ENCODE assay signal across 22 mouse cellular contexts in the genomic region with DNA sequence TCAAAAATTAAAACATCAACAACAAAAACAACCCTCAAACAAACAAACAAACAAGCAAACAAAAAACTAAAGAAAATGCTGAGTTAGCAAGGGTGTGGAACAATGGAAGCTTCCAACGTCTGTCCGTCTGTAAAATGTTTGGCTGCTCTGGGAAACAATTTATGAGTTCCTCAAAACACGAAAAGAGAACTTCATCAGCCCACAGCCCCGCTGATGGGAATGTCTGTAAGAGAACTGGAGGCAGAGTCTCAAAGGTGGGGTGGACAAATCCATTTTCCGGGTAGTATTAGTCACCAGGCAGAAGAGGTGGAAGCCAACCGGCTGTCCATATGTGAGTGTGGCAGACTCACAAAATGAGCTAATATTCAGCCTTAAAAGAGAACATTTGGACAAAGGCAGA. TPM values are rescaled to one million over a fixed set of nuclear protein-coding genes. Genes with fewer than 3 reads are reported as not detected.
DNase-seq lines count a peak whose midpoint lies in the region; ATAC-seq and TF ChIP-seq lines count a peak whose summit lies in the region.
"Had no signal": no experiment of that assay in that cellular context is flagged by ENCODE, and none has a peak within 500 bp of the region (broad histone marks: within the 10 kb centered on the region; RNA-seq: fewer than 3 reads in every experiment).

No protein-coding gene starts in this region.

- H3K9ac ChIP-seq in kidney, embryonic 16.5 days (replicated peaks; ENCODE audit: low read length): no peak overlapping the region
- H3K9ac ChIP-seq: embryonic facial prominence, embryonic 13.5 days; heart, embryonic 12.5 days; hindbrain, embryonic 15.5 days had no signal

- H3K4me1 ChIP-seq in lung, adult 2 months (ENCODE audit: control insufficient read depth, insufficient read depth, low read length): no peaks in the 10 kb centered on the region
- no peaks in the 10 kb centered on the region; the same call in 1 of the 2 replicates for H3K4me1 ChIP-seq in brown adipose tissue, adult 24 weeks (ENCODE audit: control insufficient read depth, insufficient read depth, insufficient read length, low read length)
- H3K4me1 ChIP-seq in kidney, embryonic 16.5 days (ENCODE audit: insufficient read depth, low read length): peaks cover 2% of the 10 kb centered on the region

- no peaks in the 10 kb centered on the region for H3K36me3 ChIP-seq in kidney, embryonic 16.5 days (ENCODE audit: insufficient read depth, low read length)
- H3K36me3 ChIP-seq: heart, embryonic 12.5 days had no signal

- no peak for TF ChIP-seq POLR2A in lung, adult 2 months (IDR thresholded peaks at IDR 0.05; ENCODE audit: borderline replicate concordance, extremely low read depth, low read depth, low read length)

- H3K4me3 ChIP-seq in lung, adult 2 months (replicated peaks; ENCODE audit: extremely low read depth, low read depth, low read length): no peak overlapping the region
- H3K4me3 ChIP-seq in brown adipose tissue, adult 24 weeks (ENCODE audit: insufficient read depth, low read depth, low read length): no peak overlapping the region
- H3K4me3 ChIP-seq in kidney, embryonic 16.5 days (ENCODE audit: low read length): no peak overlapping the region
- H3K4me3 ChIP-seq: embryonic facial prominence, embryonic 13.5 days; gastrocnemius, adult 2 months; heart, adult 2 months; heart, embryonic 12.5 days; hindbrain, embryonic 15.5 days had no signal

- TF ChIP-seq CTCF in lung, adult 2 months (IDR thresholded peaks at IDR 0.05; ENCODE audit: insufficient read depth, low read length): no peak

- WGBS in lung, adult 2 months: 74% methylated on average over 6 of the region's 6 CpGs
- WGBS in kidney, embryonic 16.5 days: 78% methylated on average over 6 of the region's 6 CpGs

- peak; percentile 57; the same call in 1 of the 2 replicates for ATAC-seq in megakaryocyte, adult 5-6 weeks (ENCODE audit: poor library complexity, severe bottlenecking)
- no peak for ATAC-seq in CD4-positive, CD25-positive, alpha-beta regulatory T cell, adult 4 months
- no peak for ATAC-seq in kidney, embryonic 16.5 days (ENCODE audit: low FRiP score, low TSS enrichment)
- ATAC-seq: forebrain, embryonic 14.5 days; intestine, postnatal 0 days; Patski had no signal

- peak overlapping the region; percentile 58; the same call in 1 of the 2 replicates for H3K27ac ChIP-seq in brown adipose tissue, adult 24 weeks (replicated peaks; ENCODE audit: low read depth, low read length)
- no peak overlapping the region for H3K27ac ChIP-seq in kidney, embryonic 16.5 days (ENCODE audit: low read length)
- H3K27ac ChIP-seq: embryonic facial prominence, embryonic 13.5 days; gastrocnemius, adult 2 months; heart, adult 2 months; hindbrain, embryonic 15.5 days had no signal

- DNase-seq in lung, postnatal 36 days: peak; percentile 21
- DNase-seq in lung, adult 2 months: no peak
- no peak for DNase-seq in cerebellum, adult 18-20 months
- DNase-seq: adrenal gland, adult 2 months; adrenal gland, postnatal 25 days; cerebellum, adult 11 months; cerebellum, adult 9-10 months; cerebellum, postnatal 25 days; gastrocnemius, adult 2 months; gastrocnemius, postnatal 36 days; heart, adult 2 months had no signal

- H3K27me3 ChIP-seq in kidney, embryonic 16.5 days (ENCODE audit: insufficient read depth, low read length): no peaks in the 10 kb centered on the region
- H3K27me3 ChIP-seq: embryonic facial prominence, embryonic 13.5 days; heart, embryonic 12.5 days; hindbrain, embryonic 15.5 days; Patski had no signal

- H3K9me3 ChIP-seq in kidney, embryonic 16.5 days (ENCODE audit: low read length): no peaks in the 10 kb centered on the region
- H3K9me3 ChIP-seq: embryonic facial prominence, embryonic 13.5 days; heart, embryonic 12.5 days; hindbrain, embryonic 15.5 days had no signal

- no peak overlapping the region for H3K4me2 ChIP-seq in kidney, embryonic 16.5 days (replicated peaks; ENCODE audit: low read depth, low read length)
- H3K4me2 ChIP-seq: embryonic facial prominence, embryonic 13.5 days; heart, embryonic 12.5 days; hindbrain, embryonic 15.5 days had no signal

RNA-seq across cellular contexts. Expression of a gene that starts 5.8 kb away (rescaled TPM):
- polyA plus RNA-seq in lung, adult 2 months (2012; rRNA removed): 0.63 and 1.2 TPM in 2 replicates
- 0.87 TPM in 1 of 2 replicates, not detected in the other for polyA plus RNA-seq in brown adipose tissue, adult 24 weeks (2012; ENCODE audit: insufficient read depth, insufficient read length, missing spikeins)
- total RNA-seq in megakaryocyte, adult 5-6 weeks (2015): 0.07 TPM in 1 of 2 replicates, not detected in the other
- total RNA-seq in megakaryocyte, adult 5-6 weeks (2017): 0.22 TPM in 1 of 2 replicates, not detected in the other
- 1 to 10 TPM; 1.4 to 1.7 TPM for polyA plus RNA-seq in CD4-positive, CD25-positive, alpha-beta regulatory T cell, adult 4 months (2017; shearing (Covaris generic))
- polyA plus RNA-seq in kidney, embryonic 16.5 days (2015; fragmentation: Nextera tagmentation; extraction: Ambion mirVana): 14.3 and 16.3 TPM in 2 replicates

RNA-seq across cellular contexts. Expression of a gene that starts 29.6 kb away (rescaled TPM):
- 25.9 and 31.0 TPM in 2 replicates for polyA plus RNA-seq in lung, adult 2 months (2012; rRNA removed)
- polyA plus RNA-seq in brown adipose tissue, adult 24 weeks (2012; ENCODE audit: insufficient read depth, insufficient read length, missing spikeins): 11.2 and 17.6 TPM in 2 replicates
- 35.2 and 46.1 TPM in 2 replicates for total RNA-seq in megakaryocyte, adult 5-6 weeks (2015)
- total RNA-seq in megakaryocyte, adult 5-6 weeks (2017): 49.2 and 57.1 TPM in 2 replicates
- 10 to 100 TPM; 42.5 to 52.4 TPM for polyA plus RNA-seq in CD4-positive, CD25-positive, alpha-beta regulatory T cell, adult 4 months (2017; shearing (Covaris generic))
- 69.9 and 71.8 TPM in 2 replicates for polyA plus RNA-seq in kidney, embryonic 16.5 days (2015; fragmentation: Nextera tagmentation; extraction: Ambion mirVana)

RNA-seq across cellular contexts. Expression of a gene that starts 38.5 kb away (rescaled TPM):
- 13.2 and 13.3 TPM in 2 replicates for polyA plus RNA-seq in lung, adult 2 months (2012; rRNA removed)
- polyA plus RNA-seq in brown adipose tissue, adult 24 weeks (2012; ENCODE audit: insufficient read depth, insufficient read length, missing spikeins): 0.67 and 1.3 TPM in 2 replicates
- 2.5 and 3.3 TPM in 2 replicates for total RNA-seq in megakaryocyte, adult 5-6 weeks (2015)
- total RNA-seq in megakaryocyte, adult 5-6 weeks (2017): 3.2 and 3.7 TPM in 2 replicates
- 1 to 10 TPM in 1 of 2 experiments, under 1 TPM in 1; 0.81 to 7.1 TPM for polyA plus RNA-seq in CD4-positive, CD25-positive, alpha-beta regulatory T cell, adult 4 months (2017; shearing (Covaris generic))
- 0.80 TPM in 2 replicates for polyA plus RNA-seq in kidney, embryonic 16.5 days (2015; fragmentation: Nextera tagmentation; extraction: Ambion mirVana)

RNA-seq across cellular contexts. Expression of a gene that starts 46.0 kb away (rescaled TPM):
- polyA plus RNA-seq in lung, adult 2 months (2012; rRNA removed): 6.8 and 9.2 TPM in 2 replicates
- not detected in 2 replicates for polyA plus RNA-seq in brown adipose tissue, adult 24 weeks (2012; ENCODE audit: insufficient read depth, insufficient read length, missing spikeins)
- total RNA-seq in megakaryocyte, adult 5-6 weeks (2015): not detected in 2 replicates
- 0.12 TPM in 1 of 2 replicates, not detected in the other for total RNA-seq in megakaryocyte, adult 5-6 weeks (2017)
- polyA plus RNA-seq in CD4-positive, CD25-positive, alpha-beta regulatory T cell, adult 4 months (2017; shearing (Covaris generic)): not detected
- polyA plus RNA-seq in kidney, embryonic 16.5 days (2015; fragmentation: Nextera tagmentation; extraction: Ambion mirVana): 0.70 and 0.87 TPM in 2 replicates
- total RNA-seq: adrenal gland, adult 2 months; adrenal gland, postnatal 25 days; gastrocnemius, adult 2 months; gastrocnemius, postnatal 36 days; heart, adult 2 months; heart, postnatal 25 days had no signal
- polyA plus RNA-seq: adrenal gland, adult 2 months; Patski had no signal
